Mouse (Mus musculus) frontal cortex, postnatal 36 days (tissue): Measurements from ENCODE around the gene Crtap.

ENCODE experiments used
- DNase-seq, 2 experiments: peaks; one replicate each; pipeline ENCODE4 v3.0.0; 2022; ENCODE audit warnings: low spot score in 2 of 2

Crtap gene

GRCm38 (mm10) chr9:114326011-114326748 lies 64.3 kb downstream of the Crtap start:
- DNase-seq = no peak
